Mouse (Mus musculus) liver, adult 10 weeks (tissue): Measurements from ENCODE around the gene Btf3l4. TPM values are rescaled to one million over a fixed set of nuclear protein-coding genes. Genes with fewer than 3 reads are reported as not detected.

Source experiments
- polyA plus RNA-seq: library from polyadenylated mRNA; stranded (reverse); fragments of 350-450 nt; fragmentation: Illumina TruSeq; extraction: RNeasy Lipid Tissue Mini Kit (QIAGEN cat#74804); gene quantifications from one replicate; pipeline ENCODE4 v1.2.3, GENCODE M21; 2014; ENCODE audit warnings: low read depth, low replicate concordance

Gene Btf3l4
- polyA plus RNA-seq, result 152 TPM

DNA sequence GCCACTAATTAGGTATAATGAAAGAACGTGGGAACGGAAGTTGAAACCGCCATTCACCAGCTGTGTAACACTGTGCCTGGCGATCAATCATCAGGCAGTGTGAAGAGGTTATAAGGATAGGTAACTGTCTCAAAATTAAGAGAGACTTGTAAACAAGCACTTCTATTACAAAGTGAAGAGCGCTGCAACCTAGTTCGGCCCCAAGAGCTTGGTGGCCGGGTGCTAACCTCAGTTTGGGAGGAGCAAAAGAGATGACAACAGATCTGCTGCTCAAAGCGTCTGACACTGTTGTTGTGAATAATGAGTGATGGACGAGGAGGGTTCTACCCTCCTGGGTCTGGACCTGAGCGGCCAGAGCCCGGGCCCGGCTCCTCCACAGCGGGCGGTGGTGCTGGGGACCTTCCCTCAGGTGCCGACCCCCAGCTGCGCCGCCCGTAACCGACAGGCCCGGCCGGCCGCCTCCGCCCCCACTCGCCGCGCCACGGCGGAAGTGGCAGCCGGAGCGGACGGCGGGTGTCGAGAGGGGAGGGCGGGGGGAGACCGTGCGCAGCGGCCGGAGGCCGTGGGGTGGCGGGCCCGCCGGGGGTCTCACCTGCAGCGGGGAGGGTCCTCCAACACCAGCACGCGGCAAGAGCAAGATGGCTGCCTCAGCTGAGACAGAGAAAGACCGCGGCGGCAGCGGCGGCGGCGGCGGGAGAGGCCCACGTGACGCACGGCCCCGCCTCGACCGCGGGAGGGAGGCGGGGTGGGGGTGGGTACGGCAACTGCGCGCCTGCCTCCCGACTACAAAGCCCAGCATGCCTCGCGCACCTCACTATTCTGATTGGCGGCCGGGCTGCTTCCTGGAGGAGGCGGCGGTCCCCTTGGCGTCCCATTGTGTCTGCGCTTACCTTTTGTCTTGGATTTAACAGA, at the start of gene Btf3l4:
Gene Btf3l4, minus strand, starts transcription at position 699 of the 912 bp plus-strand sequence.

DNA sequence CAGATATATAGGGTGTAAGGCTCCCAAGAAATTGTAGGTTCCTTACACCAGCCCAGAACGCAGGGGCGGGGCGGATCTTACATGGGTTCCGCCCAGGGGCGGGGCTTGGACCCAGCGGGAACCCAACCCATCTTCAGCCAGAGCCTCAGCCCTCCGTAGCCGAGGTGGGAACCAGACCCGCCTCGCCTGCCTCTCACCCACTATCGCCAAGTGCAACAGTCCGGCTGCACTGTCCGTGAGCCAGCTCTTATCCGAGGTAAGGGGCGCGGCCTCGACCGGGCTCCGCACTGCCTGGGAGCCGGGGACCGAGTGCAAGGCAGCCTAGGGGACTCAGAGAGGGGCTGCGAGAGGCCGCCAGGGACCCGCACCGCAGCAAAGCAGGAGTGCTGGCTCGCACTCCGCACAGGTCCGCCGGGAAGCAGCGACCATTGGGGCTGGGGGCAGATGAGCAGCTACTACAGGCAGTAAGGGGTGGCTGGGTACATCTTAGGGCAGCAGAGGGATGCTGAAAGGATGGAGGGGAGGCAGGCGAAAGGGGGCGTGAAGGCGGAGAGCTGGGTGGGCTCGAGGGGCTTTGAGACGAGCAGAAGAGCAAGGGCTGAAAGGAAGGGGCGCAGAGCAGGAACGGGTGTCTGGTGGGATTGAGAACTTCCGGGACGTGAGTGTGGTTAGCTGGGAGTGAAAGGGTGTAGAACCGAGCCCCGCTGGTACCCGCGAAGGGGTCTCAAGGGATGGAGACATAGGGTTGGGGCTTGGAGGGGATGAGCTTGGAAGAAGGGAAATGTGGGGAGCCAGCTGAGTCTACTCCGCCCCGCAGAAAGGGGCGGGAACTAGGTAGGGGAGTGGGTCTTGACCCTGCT, 45.8 kb upstream of the Btf3l4 start, which contains the start of gene Rab3b:
Gene Rab3b, plus strand, starts transcription at position 101 of the 860 bp plus-strand sequence.

DNA sequence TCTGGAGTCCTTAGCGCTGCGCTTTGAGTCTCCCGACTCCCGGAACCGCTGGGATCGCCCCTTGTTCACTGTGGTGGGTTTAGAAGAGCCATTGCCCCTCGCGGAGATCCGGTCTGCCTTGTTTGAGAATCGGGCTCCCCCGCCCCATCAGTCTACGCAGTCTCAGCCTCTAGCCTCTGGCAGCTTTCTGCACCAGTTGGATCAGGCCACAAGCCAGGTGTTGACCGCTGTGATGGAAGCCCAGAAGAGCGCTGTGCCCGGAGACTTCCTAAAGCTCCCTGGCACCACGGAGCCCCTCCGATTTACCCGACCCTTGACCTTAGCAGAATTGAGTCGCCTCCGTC, 15.1 kb upstream of the Btf3l4 start, which contains the start of gene A730015C16Rik:
Gene A730015C16Rik, minus strand, starts transcription at position 115 of the 344 bp plus-strand sequence.

DNA sequence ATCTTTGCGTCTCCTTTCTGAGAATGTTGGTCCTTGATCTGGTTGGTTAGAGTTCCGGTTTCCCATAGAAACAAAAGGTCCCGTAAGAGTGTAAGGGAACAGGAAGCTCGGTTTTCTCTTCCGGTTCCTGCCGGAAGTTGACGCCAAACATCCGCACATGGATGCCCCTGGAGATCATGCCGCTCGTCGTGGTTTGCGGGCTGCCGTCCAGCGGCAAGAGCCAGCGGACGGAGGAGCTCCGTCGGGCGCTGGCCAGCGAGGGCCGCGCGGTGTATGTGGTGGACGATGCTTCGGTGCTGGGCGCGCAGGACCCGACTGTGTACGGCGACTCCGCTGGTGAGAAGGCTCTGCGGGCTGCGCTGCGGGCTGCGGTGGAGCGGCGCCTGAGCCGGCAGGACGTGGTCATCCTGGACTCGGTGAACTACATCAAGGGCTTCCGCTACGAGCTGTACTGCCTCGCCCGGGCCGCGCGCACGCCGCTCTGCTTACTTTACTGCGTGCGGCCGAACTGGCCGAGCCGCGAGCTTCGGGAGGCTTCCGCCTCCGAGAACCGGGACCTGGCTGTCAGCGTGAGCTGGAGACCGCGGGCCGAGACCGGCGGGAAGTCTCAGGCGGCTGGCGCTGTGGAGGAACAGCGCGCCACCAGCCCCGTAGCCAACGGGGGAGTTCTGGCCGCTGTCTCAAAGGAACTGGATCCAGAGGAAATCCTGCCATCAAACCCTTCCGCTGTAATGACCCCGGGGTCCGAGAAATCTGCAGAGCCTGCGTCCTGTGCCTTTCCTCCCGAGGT, 14.5 kb upstream of the Btf3l4 start, which contains the start of gene Kti12:
Gene Kti12, plus strand, starts transcription at position 71 of the 790 bp plus-strand sequence.

DNA sequence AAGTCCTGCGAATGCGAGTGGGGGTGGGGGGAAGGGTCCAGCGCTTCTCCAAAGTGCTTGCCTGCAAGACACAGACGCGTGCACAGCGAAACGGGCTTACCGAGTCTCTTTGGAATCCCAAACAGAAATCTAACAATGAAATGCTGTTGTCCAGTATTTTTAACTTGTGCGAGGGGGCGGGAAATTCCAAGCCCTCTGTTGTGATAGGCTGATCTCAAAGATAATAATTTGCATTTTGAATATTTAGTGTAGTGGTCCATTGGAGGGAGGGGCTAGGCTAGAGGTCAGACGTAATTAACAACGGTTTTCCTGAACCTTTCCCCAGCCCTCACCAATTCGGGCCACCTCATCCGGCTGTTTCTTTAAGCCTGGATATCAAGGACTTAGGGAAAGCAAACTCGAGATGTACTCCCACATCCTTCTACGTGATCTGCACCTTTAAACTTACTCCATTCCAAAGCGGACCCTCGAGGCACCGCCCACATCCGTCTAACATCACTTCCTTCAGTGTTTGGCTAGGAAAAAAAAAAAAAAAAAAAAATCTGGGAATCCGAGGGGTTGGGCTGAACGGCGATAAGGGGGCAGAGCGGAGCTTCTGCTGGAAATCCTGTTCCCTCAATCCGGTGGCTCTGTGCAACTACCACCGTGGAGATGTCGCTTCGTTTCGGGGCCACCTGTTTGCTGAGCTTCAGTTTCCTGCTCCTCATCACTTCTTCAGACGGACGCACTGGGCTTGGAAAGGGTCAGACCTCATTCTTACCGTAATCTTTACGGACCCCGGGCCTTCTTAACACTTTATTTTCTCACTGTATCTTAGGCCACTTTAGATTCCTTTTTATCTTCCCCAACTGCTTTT, 929 bp upstream of the Btf3l4 start, which contains the start of gene Txndc12:
Gene Txndc12, plus strand, starts transcription at position 487 of the 856 bp plus-strand sequence.

DNA sequence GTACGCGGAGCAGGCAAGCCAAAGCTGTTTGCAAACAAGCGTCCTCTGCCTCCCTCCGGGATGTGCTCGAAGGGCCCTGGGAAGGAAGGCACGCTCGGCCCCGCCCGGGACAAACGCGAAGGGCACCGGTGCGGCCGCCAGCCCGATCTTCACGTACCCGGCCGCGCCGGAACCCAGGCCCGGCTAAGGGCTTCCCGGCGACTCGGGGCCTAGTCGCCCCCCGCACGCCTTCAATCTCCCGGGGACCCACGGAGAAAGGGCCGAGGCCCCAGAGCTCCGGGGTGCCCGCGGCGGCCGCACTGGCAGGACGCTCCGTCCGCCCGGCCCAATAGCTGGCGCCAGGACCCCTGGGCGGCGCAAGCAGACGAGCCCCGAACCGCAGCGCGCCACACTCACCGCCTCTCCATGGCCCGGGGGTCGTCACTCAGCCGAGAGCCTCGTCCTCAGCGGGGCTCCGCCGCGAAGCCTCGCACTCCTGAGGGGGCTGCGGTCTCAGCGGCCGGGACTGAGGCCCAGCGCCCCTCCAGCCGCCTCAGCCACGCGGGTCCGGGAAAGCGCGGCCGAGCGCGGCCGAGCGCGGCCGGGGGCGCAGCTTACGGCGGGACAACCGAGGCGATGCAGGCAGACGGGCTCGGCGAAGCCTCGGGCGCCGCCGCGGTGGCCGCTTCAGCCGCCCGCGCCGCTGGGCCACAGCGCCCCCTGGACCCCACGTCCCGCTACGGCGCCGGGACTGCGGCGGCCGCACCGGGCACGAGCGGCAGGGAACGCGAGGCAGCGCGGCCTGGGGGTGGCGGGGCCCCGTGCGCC, 53.2 kb downstream of the Btf3l4 start, which contains the start of gene Zfyve9:
Gene Zfyve9, minus strand, starts transcription at position 742 of the 807 bp plus-strand sequence.

Other genes with a start within 250 kb of the Btf3l4 start
- gene Cc2d1b, start 213.7 kb downstream of the Btf3l4 start, polyA plus RNA-seq, result 10.6 TPM
- gene 3110021N24Rik, start 114.0 kb downstream of the Btf3l4 start, polyA plus RNA-seq, result 0.21 TPM
- 14.5 TPM for gene Zfyve9, start 52.8 kb downstream of the Btf3l4 start, polyA plus RNA-seq
- gene Txndc12, start 987 bp upstream of the Btf3l4 start, polyA plus RNA-seq, result 35.4 TPM
- gene Kti12, start 14.2 kb upstream of the Btf3l4 start, polyA plus RNA-seq, result 13.0 TPM
- not detected for gene A730015C16Rik, start 15.0 kb upstream of the Btf3l4 start, polyA plus RNA-seq
- gene Rab3b, start 45.4 kb upstream of the Btf3l4 start, polyA plus RNA-seq, result not detected
- 128 TPM for gene Nrd1, start 167.0 kb upstream of the Btf3l4 start, polyA plus RNA-seq